Mouse (Mus musculus): ENCODE measurements around the gene Cib3. TPM values are rescaled to one million over a fixed set of nuclear protein-coding genes. Genes with fewer than 3 reads are reported as not detected.

Gene Cib3
- polyA plus RNA-seq (2012; rRNA removed) = not detected in 2 replicates

GRCm38 (mm10) chr8:72212751-72213150, at the start of gene Cib3:
Gene Cib3 (minus strand): TSS chr8:72212837.

GRCm38 (mm10) chr8:72239499-72240402, 27.1 kb upstream of the Cib3 start, which contains the start of gene Ap1m1:
Gene Ap1m1 (plus strand): TSS chr8:72240018.

DNA sequence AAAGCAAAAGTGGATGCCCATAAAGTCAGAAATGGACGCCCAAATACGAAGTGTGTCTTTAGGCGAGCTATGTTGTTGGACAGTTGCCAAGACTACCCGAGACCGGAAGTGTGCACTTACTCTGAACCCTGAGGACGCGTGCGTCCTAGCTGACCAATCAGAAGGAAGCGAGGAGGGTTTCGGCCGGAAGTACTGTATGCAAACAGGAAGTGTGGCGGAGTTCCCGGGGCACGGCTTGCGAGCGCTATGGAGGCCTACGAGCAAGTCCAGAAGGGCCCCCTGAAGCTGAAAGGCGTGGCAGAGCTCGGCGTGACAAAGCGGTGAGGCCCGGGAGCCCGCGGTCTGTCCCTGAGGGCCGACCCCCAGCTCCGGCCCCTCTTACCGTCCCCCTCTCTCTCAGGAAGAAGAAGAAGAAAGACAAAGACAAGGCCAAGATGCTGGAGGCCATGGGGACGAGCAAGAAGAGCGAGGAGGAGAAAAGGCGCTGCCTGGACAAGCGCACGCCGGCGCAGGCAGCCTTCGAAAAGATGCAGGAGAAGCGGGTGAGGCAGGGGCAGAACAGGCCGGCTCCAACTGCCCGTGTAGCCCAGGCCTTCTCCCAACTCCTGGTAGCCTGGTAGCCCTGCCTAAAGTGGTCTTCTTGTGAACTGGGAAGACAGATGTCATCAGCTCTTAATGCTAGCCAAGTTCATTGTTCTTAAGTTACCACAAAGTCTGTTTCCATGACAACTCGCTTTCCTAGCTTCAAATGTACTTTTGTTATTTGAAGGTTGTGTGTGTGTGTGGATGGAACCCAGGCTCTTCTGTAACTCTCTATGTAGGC, 7.1 kb upstream of the Cib3 start, which contains the start of gene Fam32a:
Gene Fam32a (plus strand): TSS at position 190 of the 823 bp plus-strand sequence.

DNA sequence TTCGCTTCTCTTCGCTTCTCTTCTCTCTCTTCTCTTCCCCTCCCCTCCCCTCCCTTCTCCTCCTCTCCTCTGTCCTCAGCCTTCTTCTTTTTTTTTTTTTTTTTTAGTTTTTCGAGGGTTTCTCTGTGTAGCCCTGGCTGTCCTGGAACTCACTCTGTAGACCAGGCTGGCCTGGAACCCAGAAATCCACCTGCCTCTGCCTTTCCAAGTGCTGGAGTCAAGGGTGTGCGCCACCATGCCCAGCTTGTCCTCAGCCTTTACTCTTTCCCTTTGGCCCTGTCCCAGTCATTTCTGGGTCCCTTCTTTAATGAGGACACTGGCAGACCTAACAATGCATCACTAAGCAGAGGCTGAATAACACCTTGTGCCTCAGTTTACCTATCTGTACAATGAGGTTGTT, 899 bp upstream of the Cib3 start, which contains the start of gene Gm11034:
Gene Gm11034 (minus strand): TSS at position 101 of the 400 bp plus-strand sequence.

DNA sequence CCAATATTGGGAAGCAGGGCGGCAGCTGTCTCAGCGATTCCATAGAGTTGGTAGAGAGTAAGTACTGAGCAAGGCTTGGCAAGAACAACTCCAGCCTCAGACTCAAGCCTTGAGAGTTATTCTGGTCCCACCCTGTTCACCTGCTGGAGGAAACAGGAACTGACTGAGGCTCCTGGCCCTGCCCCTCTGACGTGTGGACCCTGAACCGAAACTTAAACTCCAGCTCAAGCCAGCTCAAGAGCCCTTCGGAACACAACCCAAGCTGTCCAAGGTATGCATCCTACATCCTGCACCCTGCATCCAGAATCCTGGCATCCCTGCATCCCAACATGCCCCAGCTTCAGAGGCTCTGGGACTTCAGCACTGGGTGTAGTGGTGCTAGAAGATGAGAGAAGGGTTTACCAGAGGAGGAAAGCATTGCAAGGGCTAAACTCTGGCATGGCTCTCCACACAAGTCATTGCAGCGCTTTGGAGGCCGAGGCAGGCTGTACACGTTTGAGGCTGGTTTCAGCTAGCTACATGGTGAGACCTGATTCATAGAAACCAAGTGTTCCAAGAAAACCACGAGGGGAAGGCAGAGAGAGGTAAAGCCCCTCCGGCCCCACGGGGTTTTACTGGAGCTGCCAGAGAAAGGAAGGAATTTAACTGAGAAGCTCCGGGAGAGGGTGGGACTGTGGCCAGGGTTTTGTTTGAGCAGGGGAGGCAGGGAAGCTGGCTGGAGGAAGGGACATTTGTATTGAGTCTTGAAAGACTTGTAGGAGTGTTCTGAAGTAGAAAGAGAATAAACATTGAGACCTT, 23.0 kb downstream of the Cib3 start, which contains the start of gene Hsh2d:
Gene Hsh2d (plus strand): TSS at position 222 of the 798 bp plus-strand sequence.

GRCm38 (mm10) chr8:72160707-72161697, 51.6 kb downstream of the Cib3 start, which contains the start of gene Rab8a:
Gene Rab8a (plus strand): TSS chr8:72161200.

Other genes starting within 250 kb of the Cib3 start
- gene Cyp4f18, start 203.2 kb downstream of the Cib3 start, polyA plus RNA-seq (2012; rRNA removed) = 0.06 and 0.16 TPM in 2 replicates
- gene Olfr372, start 171.6 kb downstream of the Cib3 start, polyA plus RNA-seq (2012; rRNA removed) = not detected in 2 replicates
- not detected in 2 replicates for gene Olfr373, start 129.7 kb downstream of the Cib3 start, polyA plus RNA-seq (2012; rRNA removed)
- not detected in 2 replicates for gene Olfr374, start 105.8 kb downstream of the Cib3 start, polyA plus RNA-seq (2012; rRNA removed)
- gene Tpm4, start 77.9 kb downstream of the Cib3 start, polyA plus RNA-seq (2012; rRNA removed) = 121 and 125 TPM in 2 replicates
- 89.8 and 93.6 TPM in 2 replicates for gene Rab8a, start 51.6 kb downstream of the Cib3 start, polyA plus RNA-seq (2012; rRNA removed)
- gene Hsh2d, start 23.2 kb downstream of the Cib3 start, polyA plus RNA-seq (2012; rRNA removed) = 0.05 and 0.09 TPM in 2 replicates
- gene Gm11034, start 799 bp upstream of the Cib3 start, polyA plus RNA-seq (2012; rRNA removed) = not detected in 2 replicates
- 90.0 and 91.8 TPM in 2 replicates for gene Fam32a, start 6.9 kb upstream of the Cib3 start, polyA plus RNA-seq (2012; rRNA removed)
- 220 and 234 TPM in 2 replicates for gene Ap1m1, start 27.2 kb upstream of the Cib3 start, polyA plus RNA-seq (2012; rRNA removed)
- 12.4 and 15.5 TPM in 2 replicates for gene Gm10282, start 92.4 kb upstream of the Cib3 start, polyA plus RNA-seq (2012; rRNA removed)
- 7.6 and 8.7 TPM in 2 replicates for gene Klf2, start 106.2 kb upstream of the Cib3 start, polyA plus RNA-seq (2012; rRNA removed)
- 79.9 and 81.8 TPM in 2 replicates for gene Eps15l1, start 208.6 kb upstream of the Cib3 start, polyA plus RNA-seq (2012; rRNA removed)
- gene Calr3, start 231.0 kb upstream of the Cib3 start, polyA plus RNA-seq (2012; rRNA removed) = 0.36 and 0.96 TPM in 2 replicates
- gene 1700030K09Rik, start 231.0 kb upstream of the Cib3 start, polyA plus RNA-seq (2012; rRNA removed) = 16.8 and 17.8 TPM in 2 replicates

All from central nervous system, embryonic 18 days (tissue).